Mouse (Mus musculus): ENCODE measurements around the gene Cenps. TPM values are rescaled to one million over a fixed set of nuclear protein-coding genes. Genes with fewer than 3 reads are reported as not detected.
A peak's percentile ranks its signal among the peaks of the same experiment; 100 is the strongest.

The Cenps gene
- total and polyA plus RNA-seq, 3 experiments: 0.96 to 8.3 (median 7.4) TPM

DNA sequence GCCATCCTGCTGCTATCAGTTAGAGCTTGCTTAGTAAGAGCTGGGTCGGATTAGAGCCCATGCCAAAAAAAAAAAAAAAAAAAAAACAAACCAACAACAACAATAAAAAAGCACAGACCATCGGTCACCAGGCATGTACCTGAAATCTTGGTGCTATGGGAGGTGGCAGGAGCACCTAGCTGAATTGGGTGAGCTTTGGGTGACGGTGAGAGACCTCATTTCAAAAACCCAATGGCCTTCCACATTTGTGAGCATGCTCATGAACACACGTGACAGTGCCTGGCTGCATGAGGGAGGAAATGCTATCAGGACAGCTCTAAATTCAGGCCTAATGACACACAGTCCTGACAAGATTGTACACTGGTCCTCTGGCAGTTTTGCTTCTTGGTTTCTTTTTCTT is 10.7 kb upstream of the Cenps start:
- no peak for TF ChIP-seq EP300 (IDR thresholded peaks at IDR 0.05; ENCODE audit: insufficient read depth, low read depth, low read length)
- no peak for TF ChIP-seq POLR2A (IDR thresholded peaks at IDR 0.05; ENCODE audit: insufficient read depth, low read depth, low read length)
- TF ChIP-seq CTCF (IDR thresholded peaks at IDR 0.05): no peak
- intact Hi-C loops (cut with DNase I): loop anchor here (10.0 kb wide), 1 partner anchor 297 kb away; no protein-coding TSS in a partner anchor
- H3K9ac ChIP-seq (ENCODE audit: low read depth, low read length): no peak overlapping the region
- DNase-seq: no peak
- 61% methylated on average over 4 of the region's 4 CpGs for WGBS
- no peak overlapping the region for H3K27ac ChIP-seq
- no peak overlapping the region for H3K4me3 ChIP-seq
- no peaks in the 10 kb centered on the region for H3K27me3 ChIP-seq (ENCODE audit: control insufficient read depth, insufficient read depth, low read length)
- H3K79me2 ChIP-seq (replicated peaks; ENCODE audit: control insufficient read depth, insufficient read depth, low read length): no peaks in the 10 kb centered on the region
- no peaks in the 10 kb centered on the region for H3K36me3 ChIP-seq (ENCODE audit: control insufficient read depth, insufficient read depth, low read length)
- H3K4me1 ChIP-seq (ENCODE audit: control insufficient read depth, insufficient read depth, low read length): peaks cover 1% of the 10 kb centered on the region; the same call in 1 of the 2 replicates

DNA sequence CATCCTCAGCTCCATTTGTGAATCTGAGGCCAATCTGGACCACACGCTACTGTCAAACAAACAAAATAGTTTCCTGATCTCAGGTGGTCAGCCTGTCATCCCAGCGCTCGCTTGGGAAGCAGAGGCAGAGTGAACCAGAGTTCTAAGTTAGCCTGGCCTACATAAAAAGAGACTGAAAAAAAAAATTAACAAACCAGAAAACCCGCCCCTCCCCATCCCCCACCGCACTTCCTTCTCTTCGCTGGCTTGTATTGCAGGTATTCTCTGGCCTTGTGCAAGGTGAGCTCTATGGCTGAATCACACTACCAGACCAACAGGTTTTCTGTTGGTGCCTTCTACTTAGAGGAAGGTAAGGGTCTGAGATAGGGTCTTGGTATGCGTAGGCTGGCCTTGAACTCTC is 10.1 kb upstream of the Cenps start:
- no peak for DNase-seq
- intact Hi-C loops (cut with DNase I): loop anchor here (10.0 kb wide), 1 partner anchor 297 kb away; no protein-coding TSS in a partner anchor
- peaks cover 1% of the 10 kb centered on the region; the same call in 1 of the 2 replicates for H3K4me1 ChIP-seq (ENCODE audit: control insufficient read depth, insufficient read depth, low read length)

DNA sequence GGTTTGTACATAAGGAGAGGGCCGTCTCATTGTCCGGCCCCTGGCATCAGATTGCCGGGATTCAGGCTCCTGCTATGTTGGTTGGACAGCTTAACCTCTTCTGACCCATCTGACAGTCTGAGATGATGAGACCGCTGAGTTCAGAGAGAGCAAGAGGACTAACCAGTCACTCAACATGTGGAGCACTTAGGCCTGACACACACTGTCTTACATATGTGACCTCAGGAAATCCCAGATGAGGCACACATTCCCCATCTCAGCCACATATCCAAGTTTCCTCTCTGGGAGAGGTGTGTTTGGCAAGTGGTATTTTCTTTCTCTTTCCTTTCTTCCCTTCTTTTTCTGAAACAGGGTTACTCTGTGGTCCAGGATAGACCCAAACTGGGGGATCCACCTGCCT is 7.7 kb upstream of the Cenps start:
- H3K36me3 ChIP-seq (ENCODE audit: control insufficient read depth, insufficient read depth, low read length): no peaks in the 10 kb centered on the region
- no peak overlapping the region for H3K27ac ChIP-seq
- H3K27me3 ChIP-seq (ENCODE audit: control insufficient read depth, insufficient read depth, low read length): no peaks in the 10 kb centered on the region
- no peak for DNase-seq
- WGBS: 78% methylated on average over 4 of the region's 4 CpGs
- TF ChIP-seq POLR2A (IDR thresholded peaks at IDR 0.05; ENCODE audit: insufficient read depth, low read depth, low read length) (no peak), EP300 (IDR thresholded peaks at IDR 0.05; ENCODE audit: insufficient read depth, low read depth, low read length) (no peak), CTCF (IDR thresholded peaks at IDR 0.05) (no peak)
- no peak overlapping the region for H3K9ac ChIP-seq (ENCODE audit: low read depth, low read length)
- intact Hi-C loops (cut with DNase I): loop anchor here (2.0 to 10.0 kb wide), 4 partner anchors 22 to 398 kb away; partner anchors contain the start of gene Pgd
- H3K4me1 ChIP-seq (ENCODE audit: control insufficient read depth, insufficient read depth, low read length): peaks cover 1% of the 10 kb centered on the region; the same call in 1 of the 2 replicates
- H3K79me2 ChIP-seq (replicated peaks; ENCODE audit: control insufficient read depth, insufficient read depth, low read length): no peaks in the 10 kb centered on the region
- no peak overlapping the region for H3K4me3 ChIP-seq

More for the DNA sequence above, 10.1 kb upstream of the Cenps start:
- Histone ChIP-seq H3K27ac (no peak overlapping the region), H3K4me3 (no peak overlapping the region), H3K9ac (ENCODE audit: low read depth, low read length) (no peak overlapping the region), H3K79me2 (replicated peaks; ENCODE audit: control insufficient read depth, insufficient read depth, low read length) (no peaks in the 10 kb centered on the region), H3K27me3 (ENCODE audit: control insufficient read depth, insufficient read depth, low read length) (no peaks in the 10 kb centered on the region), H3K36me3 (ENCODE audit: control insufficient read depth, insufficient read depth, low read length) (no peaks in the 10 kb centered on the region)
- no peak for TF ChIP-seq EP300 (IDR thresholded peaks at IDR 0.05; ENCODE audit: insufficient read depth, low read depth, low read length)
- WGBS: 88% methylated on average over 7 of the region's 7 CpGs

DNA sequence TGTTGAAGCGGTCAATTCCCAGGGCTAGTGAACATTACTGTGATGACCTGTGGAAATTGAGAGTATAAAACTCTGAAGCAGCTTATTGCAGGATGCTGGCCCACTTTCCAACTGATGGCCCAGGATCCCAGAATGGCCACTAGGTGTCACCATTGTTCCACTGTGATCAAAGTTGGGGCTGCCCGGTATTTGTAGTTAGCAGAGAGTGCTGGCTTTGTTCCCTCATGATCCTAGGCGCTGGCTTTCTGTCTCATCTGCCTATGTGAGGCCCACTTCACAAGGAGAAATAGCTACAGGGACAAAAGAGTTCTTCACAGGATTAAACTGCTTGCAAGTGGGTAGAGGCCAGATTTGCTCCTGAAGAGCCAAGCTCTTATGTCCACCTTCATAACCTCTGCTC is 7.0 kb upstream of the Cenps start:
- 4% methylated on average over 3 of the region's 3 CpGs for WGBS
- intact Hi-C loops (cut with DNase I): loop anchor here (2.0 to 10.0 kb wide), 4 partner anchors 22 to 398 kb away; partner anchors contain the start of gene Pgd
- Histone ChIP-seq H3K27me3 (ENCODE audit: control insufficient read depth, insufficient read depth, low read length) (no peaks in the 10 kb centered on the region), H3K36me3 (ENCODE audit: control insufficient read depth, insufficient read depth, low read length) (no peaks in the 10 kb centered on the region), H3K27ac (no peak overlapping the region), H3K79me2 (replicated peaks; ENCODE audit: control insufficient read depth, insufficient read depth, low read length) (no peaks in the 10 kb centered on the region), H3K4me1 (ENCODE audit: control insufficient read depth, insufficient read depth, low read length) (peaks cover 1% of the 10 kb centered on the region; the same call in 1 of the 2 replicates), H3K9ac (ENCODE audit: low read depth, low read length) (no peak overlapping the region), H3K4me3 (no peak overlapping the region)
- peak; percentile 94 for TF ChIP-seq EP300 (IDR thresholded peaks at IDR 0.05; ENCODE audit: insufficient read depth, low read depth, low read length)
- TF ChIP-seq CTCF (IDR thresholded peaks at IDR 0.05): peak; percentile 99; the same call in 1 of the 2 replicates
- no peak for TF ChIP-seq POLR2A (IDR thresholded peaks at IDR 0.05; ENCODE audit: insufficient read depth, low read depth, low read length)
- DNase-seq: peak; percentile 76 to 81

DNA sequence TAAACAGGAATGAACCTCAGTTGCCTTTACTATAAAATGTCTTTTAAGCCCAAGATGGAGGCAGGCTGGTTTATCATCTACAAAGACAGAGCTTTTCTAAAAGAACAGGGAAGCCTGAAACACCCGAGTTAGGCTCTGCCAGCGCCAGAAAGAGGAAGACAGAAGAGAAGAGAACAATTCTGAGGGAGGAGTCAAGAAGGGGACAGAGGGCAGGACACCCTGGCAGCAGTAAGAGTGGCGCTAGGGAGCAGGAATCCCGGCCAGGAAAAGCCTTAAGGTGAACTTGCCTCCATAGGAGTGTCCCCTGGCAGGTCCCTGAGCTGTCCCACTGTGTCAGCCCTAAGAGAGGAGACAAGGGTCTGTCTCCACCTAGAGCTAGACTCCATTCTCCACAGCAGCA is 6.2 kb upstream of the Cenps start:
- Histone ChIP-seq H3K27ac (no peak overlapping the region), H3K27me3 (ENCODE audit: control insufficient read depth, insufficient read depth, low read length) (no peaks in the 10 kb centered on the region), H3K4me1 (ENCODE audit: control insufficient read depth, insufficient read depth, low read length) (peaks cover 1% of the 10 kb centered on the region; the same call in 1 of the 2 replicates), H3K4me3 (no peak overlapping the region), H3K79me2 (replicated peaks; ENCODE audit: control insufficient read depth, insufficient read depth, low read length) (no peaks in the 10 kb centered on the region), H3K9ac (ENCODE audit: low read depth, low read length) (no peak overlapping the region), H3K36me3 (ENCODE audit: control insufficient read depth, insufficient read depth, low read length) (no peaks in the 10 kb centered on the region)
- TF ChIP-seq CTCF (IDR thresholded peaks at IDR 0.05): no peak
- TF ChIP-seq POLR2A (IDR thresholded peaks at IDR 0.05; ENCODE audit: insufficient read depth, low read depth, low read length): no peak
- TF ChIP-seq EP300 (IDR thresholded peaks at IDR 0.05; ENCODE audit: insufficient read depth, low read depth, low read length): no peak
- intact Hi-C loops (cut with DNase I): loop anchor here (10.0 kb wide), 1 partner anchor 301 kb away; no protein-coding TSS in a partner anchor
- DNase-seq: no peak
- WGBS: 24% methylated on average over 4 of the region's 4 CpGs

DNA sequence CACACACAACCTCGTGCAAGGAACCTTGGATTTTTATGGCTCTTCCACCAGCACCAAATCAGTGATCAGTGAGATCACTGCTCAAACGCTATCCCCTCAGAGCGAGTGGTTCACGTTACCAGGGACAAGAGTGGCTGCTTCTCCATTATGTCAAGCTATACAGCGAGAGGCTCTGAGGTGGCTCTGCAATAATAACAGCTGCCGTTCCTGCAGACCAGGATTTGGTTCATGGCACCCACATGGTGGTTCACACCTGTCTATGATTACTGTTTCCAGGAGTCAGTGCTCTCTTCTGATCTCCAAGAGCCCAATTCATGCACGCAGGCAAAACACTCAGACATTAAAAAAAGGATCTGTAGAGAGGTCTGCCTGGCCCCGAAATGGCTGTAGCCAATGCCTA is 1.1 kb upstream of the Cenps start:
- H3K36me3 ChIP-seq (ENCODE audit: control insufficient read depth, insufficient read depth, low read length): no peaks in the 10 kb centered on the region
- TF ChIP-seq CTCF (IDR thresholded peaks at IDR 0.05) (no peak), POLR2A (IDR thresholded peaks at IDR 0.05; ENCODE audit: insufficient read depth, low read depth, low read length) (no peak), EP300 (IDR thresholded peaks at IDR 0.05; ENCODE audit: insufficient read depth, low read depth, low read length) (no peak)
- no peaks in the 10 kb centered on the region for H3K27me3 ChIP-seq (ENCODE audit: control insufficient read depth, insufficient read depth, low read length)
- WGBS: 79% methylated on average over 8 of the region's 8 CpGs
- H3K79me2 ChIP-seq (replicated peaks; ENCODE audit: control insufficient read depth, insufficient read depth, low read length): no peaks in the 10 kb centered on the region
- DNase-seq: no peak
- H3K27ac ChIP-seq: no peak overlapping the region
- H3K9ac ChIP-seq (ENCODE audit: low read depth, low read length): no peak overlapping the region
- no peak overlapping the region for H3K4me3 ChIP-seq
- H3K4me1 ChIP-seq (ENCODE audit: control insufficient read depth, insufficient read depth, low read length): 0 out of 2 replicates have a peak, but pooled peaks cover 1% of the 10 kb centered on the region
- intact Hi-C loops (cut with DNase I): no loop called here
